Mouse (Mus musculus) c-Kit-positive CD71-negative TER-119-negative erythroid progenitor cells, embryonic 14.5 days (primary cell): ENCODE results near the gene Polr3g.
"Not testable (repeated sequence)": the region's sequence is repeated elsewhere in the genome, so short reads cannot be mapped to it uniquely, and the experiment has no call there.

Experiments
- DNase-seq: peaks from one replicate; pipeline ENCODE4 v3.0.0-alpha.2; 2013; ENCODE audit warnings: low read depth

The Polr3g gene

GRCm38 (mm10) chr13:81710775-81711545 is at the start of gene Polr3g, which contains the start of gene Mblac2:
Gene Polr3g, minus strand, starts transcription at chr13:81711013.
Gene Mblac2, plus strand, starts transcription at chr13:81711341.
- DNase-seq = peak; percentile 89

GRCm38 (mm10) chr13:81760379-81760778 is 49.6 kb upstream of the Polr3g start:
- DNase-seq = peak; percentile 41

- no peak for DNase-seq
Observed at GRCm38 (mm10) chr13:81757058-81757660, 46.3 kb upstream of the Polr3g start.

GRCm38 (mm10) chr13:81755324-81755723 is 44.5 kb upstream of the Polr3g start:
- DNase-seq = no peak

- DNase-seq = no peak
Observed at GRCm38 (mm10) chr13:81754878-81755277, 44.1 kb upstream of the Polr3g start.

GRCm38 (mm10) chr13:81744092-81744396 is 33.2 kb upstream of the Polr3g start:
- DNase-seq = no peak

- DNase-seq = no peak
Observed at GRCm38 (mm10) chr13:81743391-81744091, 32.7 kb upstream of the Polr3g start.

GRCm38 (mm10) chr13:81740898-81741297 is 30.1 kb upstream of the Polr3g start:
- DNase-seq = peak; percentile 8

GRCm38 (mm10) chr13:81736606-81737005 is 25.8 kb upstream of the Polr3g start:
- DNase-seq = no peak

GRCm38 (mm10) chr13:81730362-81730761 is 19.5 kb upstream of the Polr3g start:
- no peak for DNase-seq

GRCm38 (mm10) chr13:81729102-81729501 is 18.3 kb upstream of the Polr3g start:
- no peak for DNase-seq

- DNase-seq = not testable (repeated sequence)
Observed at GRCm38 (mm10) chr13:81728141-81728540, 17.3 kb upstream of the Polr3g start.

- no peak for DNase-seq
Observed at GRCm38 (mm10) chr13:81713896-81714295, 3.1 kb upstream of the Polr3g start.

GRCm38 (mm10) chr13:81711546-81712371 is 946 bp upstream of the Polr3g start:
- no peak for DNase-seq

- no peak for DNase-seq
Observed at GRCm38 (mm10) chr13:81710266-81710665, 547 bp downstream of the Polr3g start.

GRCm38 (mm10) chr13:81709805-81710204 is 1.0 kb downstream of the Polr3g start:
- DNase-seq = no peak

- DNase-seq = no peak
Observed at GRCm38 (mm10) chr13:81706311-81706710, 4.5 kb downstream of the Polr3g start.

GRCm38 (mm10) chr13:81703621-81704020 is 7.2 kb downstream of the Polr3g start:
- DNase-seq = no peak

GRCm38 (mm10) chr13:81703148-81703547 is 7.7 kb downstream of the Polr3g start:
- no peak for DNase-seq

- DNase-seq = no peak
Observed at GRCm38 (mm10) chr13:81694446-81694845, 16.4 kb downstream of the Polr3g start.

GRCm38 (mm10) chr13:81691606-81692005 is 19.2 kb downstream of the Polr3g start:
- DNase-seq = peak; percentile 20

- DNase-seq = no peak
Observed at GRCm38 (mm10) chr13:81690477-81690876, 20.3 kb downstream of the Polr3g start.
